Mouse (Mus musculus) forebrain, embryonic 10.5 days (tissue): ENCODE measurements around the gene AU022252. TPM values are rescaled to one million over a fixed set of nuclear protein-coding genes. Genes with fewer than 3 reads are reported as not detected.

Source experiments
- DNase-seq: peaks from one replicate; pipeline ENCODE4 v3.0.0-alpha.2; 2017; ENCODE audit warnings: low spot score; ENCODE audit errors: extremely low spot score
- H3K27ac ChIP-seq: fragments of 300-500 bp; sonication (generic); 2 replicates; pipeline ENCODE4 v1.5.1; 2016; ENCODE audit warnings: mild to moderate bottlenecking
- H3K27me3 ChIP-seq: fragments of 300-500 bp; sonication (generic); 2 replicates; pipeline ENCODE4 v1.6.1; 2016; ENCODE audit warnings: mild to moderate bottlenecking; ENCODE audit not compliant: poor library complexity, severe bottlenecking
- H3K36me3 ChIP-seq: fragments of 300-500 bp; sonication (generic); replicated peaks from 2 replicates; pipeline ENCODE4 v1.6.1; 2016; ENCODE audit warnings: mild to moderate bottlenecking, moderate library complexity
- H3K4me1 ChIP-seq: fragments of 300-500 bp; sonication (generic); 2 replicates; pipeline ENCODE4 v1.6.1; 2016
- H3K4me3 ChIP-seq: fragments of 300-500 bp; sonication (generic); 2 replicates; pipeline ENCODE4 v1.5.1; 2016; ENCODE audit warnings: mild to moderate bottlenecking, moderate library complexity
- H3K9me3 ChIP-seq: fragments of 300-500 bp; sonication (generic); 2 replicates; pipeline ENCODE4 v1.6.1; 2016; ENCODE audit warnings: mild to moderate bottlenecking, moderate library complexity
- WGBS: fragments of 180-500 bp; shearing (Covaris S2); methylation state at CpG from one replicate; pipeline ENCODE4 v1.1.7; 2016; 5-methylcytosine and 5-hydroxymethylcytosine counted together
- polyA plus RNA-seq: library from polyadenylated mRNA; unstranded; fragments of >200 nt; fragmentation: Nextera tagmentation; extraction: Ambion mirVana; gene quantifications from 2 replicates; pipeline ENCODE4 v1.2.1, GENCODE M21; 2016

Gene AU022252
- polyA plus RNA-seq, 1 experiment from 2014 or later: 32.7 TPM

DNA sequence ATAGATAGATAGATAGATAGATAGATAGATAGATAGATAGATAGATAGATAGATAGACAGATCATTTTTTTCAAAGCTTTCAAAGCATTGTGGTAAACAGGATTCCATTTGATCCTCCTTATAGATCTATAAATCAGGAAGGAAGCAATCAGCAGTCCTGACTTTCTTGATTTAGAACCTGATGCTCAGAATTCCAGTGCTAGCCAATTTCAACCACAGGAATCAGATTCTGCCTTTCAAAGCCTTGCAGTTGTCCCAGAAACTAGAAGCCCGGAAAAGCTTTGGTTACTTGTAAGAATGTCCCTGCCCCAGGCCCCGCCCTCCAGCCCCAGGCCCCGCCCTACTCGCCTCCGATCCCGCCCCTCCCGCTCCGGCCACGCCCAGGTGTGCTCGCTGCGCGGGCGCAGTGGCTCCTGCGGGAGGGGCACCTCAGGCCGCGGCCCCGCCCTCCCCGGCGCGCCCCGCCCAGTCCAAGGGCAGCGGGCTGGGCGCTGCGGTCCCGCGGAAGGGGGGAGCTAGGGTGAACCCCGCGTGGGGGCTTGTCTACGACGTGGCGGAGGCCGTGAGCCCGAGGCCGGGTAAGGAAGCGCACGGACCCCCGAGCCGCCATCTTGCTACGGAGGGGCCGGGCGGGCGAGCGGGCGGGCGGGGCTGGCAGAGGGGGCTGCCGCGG lies 37.5 kb downstream of the AU022252 start, which contains the start of gene Svbp:
TSS of gene Svbp (plus strand) at position 398 of the 673 bp plus-strand sequence.
- H3K27me3 ChIP-seq: no peaks in the 10 kb centered on the region
- WGBS: under 1% methylated on average over 47 of the region's 47 CpGs
- peaks cover 11% of the 10 kb centered on the region; the same call in 1 of the 2 replicates for H3K36me3 ChIP-seq
- no peaks in the 10 kb centered on the region for H3K9me3 ChIP-seq
- peak within 1 kb of the TSS; percentile 93 for H3K27ac ChIP-seq
- peak within 1 kb of the TSS; percentile 84 for H3K4me3 ChIP-seq
- peak; percentile 91 for DNase-seq
- peaks cover 35% of the 10 kb centered on the region for H3K4me1 ChIP-seq

DNA sequence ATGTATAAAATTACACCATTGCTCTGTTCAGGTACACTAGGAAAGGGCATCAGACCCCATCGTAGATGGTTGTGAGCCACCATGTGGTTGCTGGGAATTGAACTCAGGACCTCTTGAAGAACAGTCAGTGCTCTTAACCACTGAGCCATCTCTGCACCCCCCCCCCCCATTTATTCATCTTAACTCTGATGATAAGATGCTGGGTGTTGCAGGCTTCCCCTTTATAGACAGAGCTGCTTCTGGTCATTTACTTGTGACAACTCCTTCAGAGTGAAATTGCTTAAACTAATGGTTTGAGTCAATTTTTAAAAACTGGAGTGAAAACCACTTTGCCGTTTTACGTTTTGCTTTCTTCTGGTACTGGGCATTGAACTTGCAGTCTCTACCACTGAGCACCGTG lies 39.8 kb downstream of the AU022252 start:
- H3K9me3 ChIP-seq: no peaks in the 10 kb centered on the region

DNA sequence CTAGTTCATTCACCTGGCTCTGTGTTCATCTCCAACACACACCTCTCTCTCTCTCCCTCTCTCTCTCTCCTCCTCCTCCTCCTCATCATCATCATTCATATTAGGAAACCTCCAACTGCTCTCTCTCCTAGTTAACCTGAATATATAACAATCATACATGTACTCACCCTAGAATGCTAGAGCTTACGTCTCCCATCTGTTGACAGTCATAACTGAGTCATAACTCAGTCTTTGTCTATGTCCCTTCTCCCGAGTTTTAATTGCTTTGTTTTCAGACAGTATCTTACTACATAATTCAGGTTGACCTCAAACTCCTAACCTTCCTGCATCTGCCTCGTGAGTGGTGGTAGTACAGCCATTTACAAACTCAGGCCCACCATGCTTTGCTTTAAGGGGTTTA lies 41.2 kb downstream of the AU022252 start:
- no peak overlapping the region for H3K27ac ChIP-seq
- H3K36me3 ChIP-seq: no peaks in the 10 kb centered on the region
- no peak for DNase-seq
- H3K27me3 ChIP-seq: no peaks in the 10 kb centered on the region
- peaks cover 14% of the 10 kb centered on the region for H3K4me1 ChIP-seq
- WGBS: 80% methylated on average over 3 of the region's 3 CpGs
- no peak overlapping the region for H3K4me3 ChIP-seq
- no peaks in the 10 kb centered on the region for H3K9me3 ChIP-seq

More for the DNA sequence above, 39.8 kb downstream of the AU022252 start:
- H3K27me3 ChIP-seq: no peaks in the 10 kb centered on the region
- DNase-seq: no peak
- 87% methylated on average over 4 of the region's 4 CpGs for WGBS
- peaks cover 29% of the 10 kb centered on the region for H3K4me1 ChIP-seq
- H3K27ac ChIP-seq: no peak overlapping the region
- no peak overlapping the region for H3K4me3 ChIP-seq
- H3K36me3 ChIP-seq: 0 out of 2 replicates have a peak, but pooled peaks cover 6% of the 10 kb centered on the region

DNA sequence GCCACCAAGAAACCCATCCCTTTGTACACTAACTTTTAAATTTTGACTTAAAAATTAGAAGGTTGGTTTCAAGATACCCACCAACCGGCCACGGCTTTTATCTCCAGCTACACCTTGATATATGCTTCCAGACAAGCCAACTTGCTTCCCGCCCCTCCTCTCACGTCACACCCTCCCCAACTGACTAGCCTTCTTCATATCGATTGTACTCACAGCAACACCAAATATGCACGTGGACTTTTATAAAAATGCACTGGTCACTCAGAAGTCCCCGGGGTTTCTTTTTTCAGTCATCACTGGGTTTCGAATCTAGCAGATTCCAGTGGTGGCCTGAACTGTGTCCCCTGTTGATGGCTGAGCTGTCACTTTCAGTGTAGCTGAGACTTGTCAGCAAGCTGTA lies 41.9 kb downstream of the AU022252 start:
- H3K36me3 ChIP-seq: no peaks in the 10 kb centered on the region
- H3K4me1 ChIP-seq: peaks cover 8% of the 10 kb centered on the region
- H3K9me3 ChIP-seq: no peaks in the 10 kb centered on the region
- H3K4me3 ChIP-seq: no peak overlapping the region
- peak overlapping the region; percentile 56; the same call in 1 of the 2 replicates for H3K27ac ChIP-seq
- no peaks in the 10 kb centered on the region for H3K27me3 ChIP-seq
- 82% methylated on average over 8 of the region's 8 CpGs for WGBS
- no peak for DNase-seq

DNA sequence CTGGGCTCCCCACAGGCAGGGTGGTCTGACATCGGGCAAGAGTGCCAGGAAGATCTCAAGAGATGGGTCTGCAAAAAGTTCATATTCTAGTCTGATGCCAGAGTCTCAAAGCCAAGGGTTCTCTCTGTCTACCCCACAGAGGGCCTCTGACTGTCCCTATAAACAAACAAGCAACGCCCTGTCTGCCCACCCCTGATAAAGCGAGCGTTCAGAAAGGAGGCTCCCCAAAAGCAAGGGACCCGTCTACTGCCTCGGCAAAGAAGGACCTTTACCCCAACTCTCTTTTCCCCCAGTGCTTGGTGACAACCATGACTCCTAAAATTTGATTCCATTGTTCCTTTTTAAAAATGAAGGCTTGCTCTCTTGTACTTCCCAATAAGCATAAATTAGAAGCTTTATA lies 42.6 kb downstream of the AU022252 start, which contains the start of gene Ermap:
TSS of gene Ermap (minus strand) at position 148 of the 400 bp plus-strand sequence.
- DNase-seq: no peak
- Histone ChIP-seq H3K36me3 (no peaks in the 10 kb centered on the region), H3K4me3 (peak within 1 kb of the TSS; percentile 20; the same call in 1 of the 2 replicates), H3K27ac (peak within 1 kb of the TSS; percentile 56), H3K27me3 (no peaks in the 10 kb centered on the region), H3K4me1 (0 out of 2 replicates have a peak, but pooled peaks cover under 1% of the 10 kb centered on the region), H3K9me3 (no peaks in the 10 kb centered on the region)
- WGBS: 84% methylated on average over 6 of the region's 6 CpGs

DNA sequence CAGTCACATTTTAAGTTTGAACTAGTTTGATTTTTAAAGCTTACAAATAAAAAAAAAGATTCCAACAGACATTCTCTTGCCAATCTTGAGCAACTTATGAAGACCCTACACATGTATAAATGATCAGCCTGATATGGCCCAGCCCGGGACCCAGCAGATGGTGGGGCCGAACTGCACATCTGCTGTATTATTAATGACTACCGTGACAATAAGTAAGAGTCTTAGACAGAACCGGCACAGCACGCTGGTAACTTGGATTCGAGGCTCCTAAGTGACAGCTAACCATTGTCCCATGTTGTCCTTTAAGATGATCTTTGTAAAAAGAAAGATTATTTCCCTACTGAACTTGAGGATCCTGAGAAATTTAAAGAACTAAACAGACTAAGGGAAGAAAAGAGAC lies 43.1 kb downstream of the AU022252 start:
- Histone ChIP-seq H3K4me1 (no peaks in the 10 kb centered on the region), H3K36me3 (no peaks in the 10 kb centered on the region), H3K27me3 (no peaks in the 10 kb centered on the region), H3K4me3 (peak overlapping the region; percentile 20; the same call in 1 of the 2 replicates), H3K27ac (peak overlapping the region; percentile 56; the same call in 1 of the 2 replicates), H3K9me3 (no peaks in the 10 kb centered on the region)
- WGBS: 88% methylated on average over 6 of the region's 6 CpGs
- no peak for DNase-seq

DNA sequence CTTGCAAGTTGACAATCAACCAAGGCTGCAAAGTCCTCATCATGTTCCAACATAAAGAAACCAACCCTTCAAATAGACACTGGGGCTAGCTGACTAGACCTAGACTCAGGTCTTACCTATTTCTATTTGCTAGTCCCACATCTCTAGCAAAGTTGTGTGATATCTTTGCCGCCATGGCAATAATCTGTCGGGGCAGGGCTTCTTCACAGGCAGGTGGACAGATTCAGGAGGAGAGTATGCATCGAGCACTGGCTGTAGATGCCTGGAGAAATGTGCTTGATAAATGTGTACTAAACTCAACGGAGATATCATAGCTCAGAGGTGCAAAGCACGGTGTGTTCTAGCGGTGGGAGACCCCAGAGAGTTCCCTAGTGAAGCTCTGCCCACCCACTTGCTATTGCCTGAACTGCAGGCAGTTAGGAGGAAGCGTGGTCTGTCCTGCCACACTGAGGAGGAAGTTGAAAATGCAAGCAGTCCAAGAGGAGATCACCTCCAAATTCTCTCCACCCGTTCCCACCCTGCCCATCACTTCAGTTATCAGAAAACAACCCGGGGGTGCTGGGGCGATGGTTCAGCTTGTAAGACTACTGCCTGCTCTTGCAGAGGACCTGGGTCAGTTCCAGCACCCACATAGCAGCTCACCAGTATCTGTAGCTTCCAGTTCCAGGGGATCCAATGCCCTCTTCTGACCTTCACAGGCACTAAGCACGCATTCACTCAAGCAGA lies 44.3 kb downstream of the AU022252 start:
- peak overlapping the region; percentile 1 for H3K4me3 ChIP-seq
- 64% methylated on average over 11 of the region's 11 CpGs for WGBS
- DNase-seq: no peak

DNA sequence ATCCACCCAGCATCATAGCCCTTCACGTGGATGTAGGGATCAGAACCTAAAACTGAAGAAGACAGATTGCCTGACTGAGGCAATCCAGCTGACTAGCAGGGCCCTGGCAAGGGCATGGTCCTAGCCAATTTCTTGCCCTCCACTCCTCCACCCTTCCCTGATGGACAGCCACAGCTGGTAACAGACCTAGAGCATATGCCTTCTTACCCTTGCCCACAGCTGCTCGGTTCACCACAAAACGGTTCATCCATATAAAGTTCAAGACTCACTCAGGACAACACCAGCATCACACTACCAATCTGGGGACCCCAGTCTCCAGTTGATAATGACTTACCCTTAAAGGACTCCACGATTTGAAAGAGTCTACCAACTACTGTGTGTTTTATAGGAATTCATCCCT lies 46.7 kb downstream of the AU022252 start:
- Histone ChIP-seq H3K4me3 (no peak overlapping the region), H3K9me3 (no peaks in the 10 kb centered on the region), H3K36me3 (no peaks in the 10 kb centered on the region), H3K27ac (no peak overlapping the region), H3K4me1 (no peaks in the 10 kb centered on the region), H3K27me3 (no peaks in the 10 kb centered on the region)
- no peak for DNase-seq
- 86% methylated on average over 4 of the region's 4 CpGs for WGBS

More for the DNA sequence above, 44.3 kb downstream of the AU022252 start:
- Histone ChIP-seq H3K27ac (no peak overlapping the region), H3K36me3 (no peaks in the 10 kb centered on the region), H3K27me3 (no peaks in the 10 kb centered on the region), H3K4me1 (no peaks in the 10 kb centered on the region), H3K9me3 (no peaks in the 10 kb centered on the region)

DNA sequence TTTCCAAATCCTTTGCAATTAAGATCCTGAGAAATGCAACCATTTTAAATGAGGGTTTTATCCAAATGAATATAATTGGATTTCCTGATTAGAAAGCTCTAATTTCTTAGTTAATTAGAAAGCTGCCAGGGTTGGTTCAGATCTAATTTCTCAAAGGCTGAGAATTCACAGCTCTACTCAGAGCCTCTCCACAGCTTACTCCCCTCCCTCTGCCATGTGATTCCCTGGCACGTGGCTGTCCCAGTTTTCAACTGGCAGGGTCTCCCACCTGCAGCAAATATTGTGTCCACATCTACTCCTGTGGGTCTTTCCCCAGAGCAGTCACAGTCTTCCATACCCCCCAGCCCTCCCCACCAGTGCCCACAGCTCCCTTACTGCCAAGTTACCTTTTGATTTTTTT lies 49.0 kb downstream of the AU022252 start:
- Histone ChIP-seq H3K4me3 (no peak overlapping the region), H3K9me3 (no peaks in the 10 kb centered on the region), H3K4me1 (no peaks in the 10 kb centered on the region), H3K27ac (no peak overlapping the region), H3K36me3 (no peaks in the 10 kb centered on the region), H3K27me3 (no peaks in the 10 kb centered on the region)
- DNase-seq: no peak
- WGBS: 63% methylated on average over 1 of the region's 1 CpGs

DNA sequence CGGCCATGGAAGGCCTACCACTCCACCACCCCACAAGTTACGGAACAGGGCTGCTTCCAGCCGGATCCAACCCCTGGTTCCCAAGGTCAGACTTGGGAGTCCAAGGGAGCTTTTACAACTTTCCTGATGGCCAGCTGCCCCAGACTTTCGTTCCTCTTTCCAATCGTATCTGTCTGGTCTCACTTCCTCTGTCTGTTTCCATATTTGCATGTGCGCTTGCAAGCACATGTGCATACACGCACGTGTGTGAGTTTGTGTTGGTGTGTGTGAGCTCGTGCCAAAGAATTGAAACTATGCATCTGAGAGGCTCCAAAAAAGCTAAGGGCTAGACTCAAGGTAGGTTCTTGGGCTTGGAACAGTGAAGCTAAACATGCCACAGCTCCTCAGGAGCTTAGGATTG lies 51.1 kb downstream of the AU022252 start:
- Histone ChIP-seq H3K27ac (no peak overlapping the region), H3K4me1 (no peaks in the 10 kb centered on the region), H3K27me3 (no peaks in the 10 kb centered on the region), H3K36me3 (no peaks in the 10 kb centered on the region), H3K9me3 (no peaks in the 10 kb centered on the region), H3K4me3 (no peak overlapping the region)
- no peak for DNase-seq
- WGBS: 91% methylated on average over 9 of the region's 9 CpGs

DNA sequence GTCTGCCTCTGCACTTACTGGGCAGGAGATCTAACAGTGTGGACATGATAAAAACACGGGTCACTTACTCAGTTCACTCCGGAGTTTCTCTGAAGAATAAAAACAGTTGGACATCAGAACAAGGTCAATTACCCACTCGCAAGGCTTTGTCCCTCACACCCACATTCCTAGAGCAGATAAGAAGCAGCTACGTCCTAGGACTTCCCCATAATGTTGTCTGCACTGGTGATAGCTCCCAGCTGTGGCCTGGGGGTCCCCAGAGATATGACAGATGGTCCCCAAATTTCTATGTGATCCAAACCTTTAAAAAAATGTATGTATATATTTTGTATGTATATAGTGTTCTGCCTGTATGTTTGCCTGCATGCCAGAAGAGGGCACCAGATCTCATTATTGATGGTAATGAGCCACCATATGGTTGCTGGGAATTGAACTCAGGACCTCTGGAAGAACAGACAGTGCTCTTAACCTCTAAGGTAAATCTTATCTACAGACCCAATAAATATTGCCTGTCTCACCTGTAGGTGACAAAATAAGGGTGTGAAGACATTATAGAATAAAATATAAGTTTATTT lies 52.3 kb downstream of the AU022252 start:
- Histone ChIP-seq H3K4me1 (no peaks in the 10 kb centered on the region), H3K27me3 (no peaks in the 10 kb centered on the region), H3K27ac (no peak overlapping the region), H3K9me3 (no peaks in the 10 kb centered on the region), H3K36me3 (no peaks in the 10 kb centered on the region), H3K4me3 (no peak overlapping the region)
- WGBS: 62% methylated on average over 4 of the region's 4 CpGs
- no peak for DNase-seq

DNA sequence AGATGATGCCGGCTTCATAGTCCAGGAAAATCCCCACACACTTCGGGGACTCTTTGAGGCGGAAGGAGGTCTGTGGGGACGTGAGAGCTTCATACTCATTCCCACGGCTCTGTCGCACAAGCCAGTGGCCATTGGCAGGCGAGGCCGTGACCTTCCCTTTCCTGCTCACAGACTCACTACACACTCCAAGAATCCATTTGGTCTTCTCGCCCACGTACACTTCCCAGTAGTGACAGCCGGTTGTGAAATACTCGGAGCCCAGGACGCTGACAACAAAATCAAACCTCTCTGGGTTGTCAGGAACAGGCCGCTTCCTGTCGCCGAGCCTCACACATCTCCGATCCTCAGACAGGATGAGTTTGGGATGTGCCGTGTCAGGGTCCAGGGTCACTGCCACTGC lies 54.2 kb downstream of the AU022252 start:
- Histone ChIP-seq H3K4me1 (peaks cover 6% of the 10 kb centered on the region), H3K36me3 (no peaks in the 10 kb centered on the region), H3K9me3 (no peaks in the 10 kb centered on the region), H3K4me3 (no peak overlapping the region), H3K27me3 (no peaks in the 10 kb centered on the region), H3K27ac (no peak overlapping the region)
- DNase-seq: no peak
- 77% methylated on average over 18 of the region's 18 CpGs for WGBS

DNA sequence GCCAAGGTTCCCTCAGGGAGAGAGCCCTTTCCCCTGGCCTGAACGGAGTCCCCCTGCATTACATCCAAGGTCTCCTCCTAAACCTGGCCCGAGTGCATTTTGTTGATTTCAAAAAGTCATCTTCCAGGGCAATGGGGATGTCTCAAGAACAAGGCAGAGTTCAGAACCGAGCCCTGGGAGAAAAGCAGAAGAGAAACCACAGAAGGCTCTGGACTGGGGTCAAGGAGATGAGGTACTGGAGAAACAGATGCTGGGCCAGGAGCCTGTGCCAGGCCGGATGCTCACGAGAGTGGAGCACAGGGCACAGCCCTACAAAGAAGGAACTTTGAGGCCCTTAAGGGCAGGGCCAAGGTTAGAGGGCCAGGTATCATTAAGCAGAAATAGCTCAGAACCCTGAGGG lies 54.8 kb downstream of the AU022252 start:
- no peak overlapping the region for H3K27ac ChIP-seq
- WGBS: 79% methylated on average over 5 of the region's 5 CpGs
- H3K4me1 ChIP-seq: peaks cover 13% of the 10 kb centered on the region
- DNase-seq: no peak
- H3K9me3 ChIP-seq: no peaks in the 10 kb centered on the region
- H3K36me3 ChIP-seq: no peaks in the 10 kb centered on the region
- H3K4me3 ChIP-seq: no peak overlapping the region
- H3K27me3 ChIP-seq: no peaks in the 10 kb centered on the region
